Mouse (Mus musculus) kidney, adult 11 months (tissue): ENCODE results near the gene Pias4.

ENCODE experiments used
- DNase-seq: peaks from one replicate; pipeline ENCODE4 v3.0.0; 2022

The Pias4 gene

GRCm38 (mm10) chr10:81168087-81168431 is 336 bp upstream of the Pias4 start:
- DNase-seq: no peak

- no peak for DNase-seq
These were observed 2.6 kb downstream of the Pias4 start for GRCm38 (mm10) chr10:81165118-81165517.

GRCm38 (mm10) chr10:81162318-81162652 is 5.4 kb downstream of the Pias4 start:
- DNase-seq: no peak

GRCm38 (mm10) chr10:81161602-81162317 is 6.0 kb downstream of the Pias4 start:
- DNase-seq: peak; percentile 69

- no peak for DNase-seq
These were observed 13.0 kb downstream of the Pias4 start for GRCm38 (mm10) chr10:81154736-81155135.

- no peak for DNase-seq
These were observed 13.4 kb downstream of the Pias4 start for GRCm38 (mm10) chr10:81154313-81154712.

GRCm38 (mm10) chr10:81152609-81153008 is 15.1 kb downstream of the Pias4 start:
- no peak for DNase-seq

- DNase-seq: no peak
These were observed 16.5 kb downstream of the Pias4 start for GRCm38 (mm10) chr10:81151261-81151660.

- no peak for DNase-seq
These were observed 21.4 kb downstream of the Pias4 start for GRCm38 (mm10) chr10:81146296-81146695.

- DNase-seq: no peak
These were observed 21.9 kb downstream of the Pias4 start for GRCm38 (mm10) chr10:81145778-81146177.

GRCm38 (mm10) chr10:81145307-81145706 is 22.4 kb downstream of the Pias4 start:
- DNase-seq: no peak

GRCm38 (mm10) chr10:81144667-81145066 is 23.1 kb downstream of the Pias4 start:
- no peak for DNase-seq

GRCm38 (mm10) chr10:81143845-81144437 is 23.8 kb downstream of the Pias4 start:
- no peak for DNase-seq

GRCm38 (mm10) chr10:81143157-81143633 is 24.5 kb downstream of the Pias4 start:
- DNase-seq: no peak

GRCm38 (mm10) chr10:81142551-81142981 is 25.2 kb downstream of the Pias4 start:
- DNase-seq: no peak

GRCm38 (mm10) chr10:81141455-81142210 is 26.1 kb downstream of the Pias4 start:
- no peak for DNase-seq

- DNase-seq: peak; percentile 39
These were observed 26.8 kb downstream of the Pias4 start for GRCm38 (mm10) chr10:81140717-81141454.

GRCm38 (mm10) chr10:81140005-81140404 is 27.7 kb downstream of the Pias4 start:
- DNase-seq: no peak

GRCm38 (mm10) chr10:81139529-81139846 is 28.2 kb downstream of the Pias4 start:
- no peak for DNase-seq

GRCm38 (mm10) chr10:81138821-81139528 is 28.7 kb downstream of the Pias4 start:
- DNase-seq: no peak

- peak; percentile 45 for DNase-seq
These were observed 29.5 kb downstream of the Pias4 start for GRCm38 (mm10) chr10:81138131-81138782.
